Comparison of ENCODE assay signal across 22 mouse cellular contexts in genomic region chr4:41318267-41318666, GRCm38 (mm10). TPM values are rescaled to one million over a fixed set of nuclear protein-coding genes. Genes with fewer than 3 reads are reported as not detected.
DNase-seq lines count a peak whose midpoint lies in the region; TF ChIP-seq lines count a peak whose summit lies in the region.
"Had no signal": no experiment of that assay in that cellular context is flagged by ENCODE, and none has a peak within 500 bp of the region (broad histone marks: within the 10 kb centered on the region; RNA-seq: fewer than 3 reads in every experiment).

No protein-coding gene starts in this region.

- DNase-seq in kidney, adult 9 months: peak; percentile 41
- no peak for DNase-seq in kidney, adult 8-10 months
- peak in 1 of 2 experiments; percentile 23 for DNase-seq in layer of hippocampus, adult 2 months (ENCODE audit: low spot score in 2 of 2)
- no peak for DNase-seq in layer of hippocampus, postnatal 25 days (ENCODE audit: extremely low spot score in 1 of 2, low spot score in 1 of 2)
- no peak for DNase-seq in testis, postnatal 10 days (ENCODE audit: low spot score)
- DNase-seq in gastrocnemius, postnatal 25 days: no peak
- DNase-seq: adrenal gland, adult 2 months; adrenal gland, postnatal 25 days; cerebellum, adult 2 months; cerebellum, postnatal 14 days; embryo, embryonic 11 days; gastrocnemius, adult 2 months; gastrocnemius, postnatal 36 days; heart, adult 11 months; heart, postnatal 10 days; heart, postnatal 4 days had no signal

- H3K4me1 ChIP-seq in testis, adult 2 months (ENCODE audit: control insufficient read depth, insufficient read depth, low read length): peaks cover 4% of the 10 kb centered on the region

- no peak overlapping the region for H3K4me3 ChIP-seq in layer of hippocampus, adult 2 months
- peak overlapping the region; percentile 66 for H3K4me3 ChIP-seq in testis, adult 2 months (ENCODE audit: control insufficient read depth, low read depth, low read length)
- H3K4me3 ChIP-seq: embryonic facial prominence, embryonic 15.5 days; erythroblast, embryonic 14.5 days; forebrain, embryonic 10.5 days; gastrocnemius, adult 2 months; heart, embryonic 10.5 days; hindbrain, embryonic 12.5 days had no signal

- TF ChIP-seq CTCF in layer of hippocampus, adult 2 months (conservative IDR thresholded peaks at IDR 0.05): peak; percentile 59
- no peak for TF ChIP-seq CTCF in testis, adult 2 months (IDR thresholded peaks at IDR 0.05; ENCODE audit: control insufficient read depth, insufficient read depth, insufficient replicate concordance, low read depth, low read length)

- peaks cover 2% of the 10 kb centered on the region; the same call in 1 of the 2 replicates for H3K36me3 ChIP-seq in testis, adult 2 months (ENCODE audit: control insufficient read depth, insufficient read depth, low read length)
- H3K36me3 ChIP-seq: embryonic facial prominence, embryonic 15.5 days; forebrain, embryonic 10.5 days; heart, embryonic 10.5 days; hindbrain, embryonic 12.5 days had no signal

- H3K27ac ChIP-seq in layer of hippocampus, adult 2 months: no peak overlapping the region
- H3K27ac ChIP-seq in testis, adult 2 months (ENCODE audit: control insufficient read depth, insufficient read depth, low read depth, low read length): no peak overlapping the region
- H3K27ac ChIP-seq: embryonic facial prominence, embryonic 15.5 days; forebrain, embryonic 10.5 days; gastrocnemius, adult 2 months; heart, embryonic 10.5 days; hindbrain, embryonic 12.5 days had no signal

- TF ChIP-seq POLR2A in testis, adult 2 months (IDR thresholded peaks at IDR 0.05; ENCODE audit: control insufficient read depth, low read depth, low read length): no peak

- no peaks in the 10 kb centered on the region for H3K27me3 ChIP-seq in testis, adult 2 months (ENCODE audit: control insufficient read depth, insufficient read depth, low read length)
- H3K27me3 ChIP-seq: embryonic facial prominence, embryonic 15.5 days; hindbrain, embryonic 12.5 days had no signal

RNA-seq across cellular contexts. Expression of gene Dcaf12, which starts 3.6 kb away (rescaled TPM):
- total RNA-seq in layer of hippocampus, adult 2 months (2021): 10 to 100 TPM; 41.0 to 41.4 TPM
- 10 to 100 TPM; 45.8 to 49.6 TPM for total RNA-seq in layer of hippocampus, postnatal 25 days (2021)
- 71.2 and 84.7 TPM in 2 replicates for polyA plus RNA-seq in testis, adult 2 months (2012; rRNA removed)
- total RNA-seq in gastrocnemius, postnatal 25 days (2021): 10 to 100 TPM; 25.9 to 26.6 TPM

RNA-seq across cellular contexts. Expression of gene Ubap1, which starts 30.5 kb away (rescaled TPM):
- total RNA-seq in layer of hippocampus, adult 2 months (2021): 10 to 100 TPM; 39.3 to 40.4 TPM
- 10 to 100 TPM; 41.4 to 42.1 TPM for total RNA-seq in layer of hippocampus, postnatal 25 days (2021)
- polyA plus RNA-seq in testis, adult 2 months (2012; rRNA removed): 44.2 and 47.8 TPM in 2 replicates
- total RNA-seq in gastrocnemius, postnatal 25 days (2021): 10 to 100 TPM; 30.2 to 33.2 TPM

RNA-seq across cellular contexts. Expression of gene Ubap2, which starts 43.3 kb away (rescaled TPM):
- 10 to 100 TPM; 40.9 to 45.0 TPM for total RNA-seq in layer of hippocampus, adult 2 months (2021)
- 10 to 100 TPM; 40.5 to 48.3 TPM for total RNA-seq in layer of hippocampus, postnatal 25 days (2021)
- 201 and 203 TPM in 2 replicates for polyA plus RNA-seq in testis, adult 2 months (2012; rRNA removed)
- 10 to 100 TPM; 70.4 to 92.0 TPM for total RNA-seq in gastrocnemius, postnatal 25 days (2021)
